Comparison of ENCODE assay signal across 8 mouse cellular contexts in the genomic region with DNA sequence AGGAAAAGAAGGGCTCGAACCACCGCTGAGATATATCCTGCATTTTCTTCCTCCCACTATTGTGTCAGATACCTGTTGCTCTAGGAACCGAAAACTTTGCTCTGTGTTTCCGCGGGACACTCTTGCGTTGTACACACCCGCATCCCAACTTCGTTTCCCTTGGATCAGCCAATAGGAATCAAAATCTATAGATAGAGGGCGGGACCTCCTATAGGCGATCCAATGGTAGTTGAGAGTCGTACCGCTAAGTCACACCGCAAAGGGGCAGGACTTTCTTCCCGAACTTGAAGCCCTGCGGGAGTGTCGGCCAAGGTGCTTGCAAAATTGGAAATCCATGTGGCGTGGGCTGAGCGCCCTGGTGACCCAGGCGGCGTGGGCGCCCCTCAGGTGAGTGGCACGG. TPM values are rescaled to one million over a fixed set of nuclear protein-coding genes. Genes with fewer than 3 reads are reported as not detected.
DNase-seq lines count a peak whose midpoint lies in the region; ATAC-seq lines count a peak whose summit lies in the region.

No protein-coding gene starts in this region.

- peak overlapping the region; percentile 79 for H3K4me3 ChIP-seq in heart, embryonic 13.5 days
- peak overlapping the region; percentile 85 for H3K4me3 ChIP-seq in liver, embryonic 12.5 days
- H3K4me3 ChIP-seq in stomach, embryonic 15.5 days (replicated peaks): peak overlapping the region; percentile 83

- under 1% methylated on average over 22 of the region's 22 CpGs for WGBS in heart, embryonic 13.5 days
- under 1% methylated on average over 22 of the region's 22 CpGs for WGBS in liver, embryonic 12.5 days (ENCODE audit: insufficient replicate concordance)
- WGBS in stomach, embryonic 15.5 days: 0% methylated on average over 22 of the region's 22 CpGs

- H3K27me3 ChIP-seq in heart, embryonic 13.5 days (replicated peaks): no peaks in the 10 kb centered on the region
- peaks cover 7% of the 10 kb centered on the region; the same call in 1 of the 2 replicates for H3K27me3 ChIP-seq in liver, embryonic 12.5 days (replicated peaks)
- no peaks in the 10 kb centered on the region for H3K27me3 ChIP-seq in stomach, embryonic 15.5 days (replicated peaks)

- H3K9me3 ChIP-seq in heart, embryonic 13.5 days: no peaks in the 10 kb centered on the region
- H3K9me3 ChIP-seq in liver, embryonic 12.5 days (replicated peaks): no peaks in the 10 kb centered on the region
- H3K9me3 ChIP-seq in stomach, embryonic 15.5 days: no peaks in the 10 kb centered on the region

- peak; percentile 94 for DNase-seq in CD4-positive helper T cell, adult 2 months (ENCODE audit: low read depth, low spot score)
- DNase-seq in brain, embryonic 18.5 days (ENCODE audit: low read depth, low spot score): peak; percentile 86
- peak; percentile 89 for DNase-seq in kidney, postnatal 10 days
- peak; percentile 87 to 89 for DNase-seq in natural killer cell, adult 2 months (ENCODE audit: low spot score in 2 of 2)

- peak overlapping the region; percentile 92 for H3K27ac ChIP-seq in heart, embryonic 13.5 days (replicated peaks)
- H3K27ac ChIP-seq in liver, embryonic 12.5 days: peak overlapping the region; percentile 82
- peak overlapping the region; percentile 89 for H3K27ac ChIP-seq in stomach, embryonic 15.5 days

- ATAC-seq in erythroid progenitor cell, adult 5-6 weeks (replicated peaks; ENCODE audit: low FRiP score, poor library complexity, severe bottlenecking): peak; percentile 90
- ATAC-seq in heart, embryonic 13.5 days (ENCODE audit: extremely low read depth, insufficient number of reproducible peaks, low FRiP score, low TSS enrichment): peak; percentile 74
- ATAC-seq in liver, embryonic 12.5 days: peak; percentile 85
- ATAC-seq in stomach, embryonic 15.5 days (ENCODE audit: insufficient read depth, low FRiP score, low read depth): peak; percentile 90

- H3K9ac ChIP-seq in heart, embryonic 13.5 days: peak overlapping the region; percentile 91
- peak overlapping the region; percentile 84 for H3K9ac ChIP-seq in liver, embryonic 12.5 days
- peak overlapping the region; percentile 75 for H3K9ac ChIP-seq in stomach, embryonic 15.5 days

- H3K36me3 ChIP-seq in heart, embryonic 13.5 days: peaks cover 37% of the 10 kb centered on the region
- peaks cover 37% of the 10 kb centered on the region for H3K36me3 ChIP-seq in liver, embryonic 12.5 days
- H3K36me3 ChIP-seq in stomach, embryonic 15.5 days: peaks cover 21% of the 10 kb centered on the region

- peak overlapping the region; percentile 99 for H3K4me2 ChIP-seq in heart, embryonic 13.5 days
- H3K4me2 ChIP-seq in liver, embryonic 12.5 days: peak overlapping the region; percentile 100
- H3K4me2 ChIP-seq in stomach, embryonic 15.5 days: peak overlapping the region; percentile 99

- peaks cover 25% of the 10 kb centered on the region for H3K4me1 ChIP-seq in heart, embryonic 13.5 days
- peaks cover 48% of the 10 kb centered on the region for H3K4me1 ChIP-seq in liver, embryonic 12.5 days
- H3K4me1 ChIP-seq in stomach, embryonic 15.5 days: peaks cover 30% of the 10 kb centered on the region

RNA-seq across cellular contexts. Expression of a gene that starts 0.6 kb away (rescaled TPM):
- 2.1 and 4.0 TPM in 2 replicates for total RNA-seq in erythroid progenitor cell, adult 5-6 weeks (2015; ENCODE audit: low replicate concordance)
- 0.83 and 4.0 TPM in 2 replicates for total RNA-seq in erythroid progenitor cell, adult 5-6 weeks (2017; ENCODE audit: low replicate concordance)
- 11.6 and 12.6 TPM in 2 replicates for polyA plus RNA-seq in heart, embryonic 13.5 days (2015; fragmentation: Nextera tagmentation; extraction: Ambion mirVana)
- 9.3 and 9.6 TPM in 2 replicates for polyA plus RNA-seq in liver, embryonic 12.5 days (2016; fragmentation: Nextera tagmentation; extraction: Ambion mirVana)
- 14.6 and 16.1 TPM in 2 replicates for polyA plus RNA-seq in stomach, embryonic 15.5 days (2015; fragmentation: Nextera tagmentation; extraction: Ambion mirVana)

RNA-seq across cellular contexts. Expression of a gene that starts 2.7 kb away (rescaled TPM):
- total RNA-seq in erythroid progenitor cell, adult 5-6 weeks (2015; ENCODE audit: low replicate concordance): not detected in 2 replicates
- total RNA-seq in erythroid progenitor cell, adult 5-6 weeks (2017; ENCODE audit: low replicate concordance): 0.13 TPM in 1 of 2 replicates, not detected in the other
- polyA plus RNA-seq in heart, embryonic 13.5 days (2015; fragmentation: Nextera tagmentation; extraction: Ambion mirVana): 0.63 and 0.78 TPM in 2 replicates
- 1.2 TPM in 2 replicates for polyA plus RNA-seq in liver, embryonic 12.5 days (2016; fragmentation: Nextera tagmentation; extraction: Ambion mirVana)
- polyA plus RNA-seq in stomach, embryonic 15.5 days (2015; fragmentation: Nextera tagmentation; extraction: Ambion mirVana): 1.5 and 1.8 TPM in 2 replicates

RNA-seq across cellular contexts. Expression of a gene that starts 19.5 kb away (rescaled TPM):
- 23.9 and 35.7 TPM in 2 replicates for total RNA-seq in erythroid progenitor cell, adult 5-6 weeks (2015; ENCODE audit: low replicate concordance)
- total RNA-seq in erythroid progenitor cell, adult 5-6 weeks (2017; ENCODE audit: low replicate concordance): 17.8 and 18.1 TPM in 2 replicates
- 75.6 and 87.1 TPM in 2 replicates for polyA plus RNA-seq in heart, embryonic 13.5 days (2015; fragmentation: Nextera tagmentation; extraction: Ambion mirVana)
- polyA plus RNA-seq in liver, embryonic 12.5 days (2016; fragmentation: Nextera tagmentation; extraction: Ambion mirVana): 60.6 and 63.1 TPM in 2 replicates
- 90.2 and 92.4 TPM in 2 replicates for polyA plus RNA-seq in stomach, embryonic 15.5 days (2015; fragmentation: Nextera tagmentation; extraction: Ambion mirVana)

RNA-seq across cellular contexts. Expression of a gene that starts 23.1 kb away (rescaled TPM):
- total RNA-seq in erythroid progenitor cell, adult 5-6 weeks (2015; ENCODE audit: low replicate concordance): not detected in 2 replicates
- not detected in 2 replicates for total RNA-seq in erythroid progenitor cell, adult 5-6 weeks (2017; ENCODE audit: low replicate concordance)
- 133 and 135 TPM in 2 replicates for polyA plus RNA-seq in heart, embryonic 13.5 days (2015; fragmentation: Nextera tagmentation; extraction: Ambion mirVana)
- 44.8 and 46.7 TPM in 2 replicates for polyA plus RNA-seq in liver, embryonic 12.5 days (2016; fragmentation: Nextera tagmentation; extraction: Ambion mirVana)
- polyA plus RNA-seq in stomach, embryonic 15.5 days (2015; fragmentation: Nextera tagmentation; extraction: Ambion mirVana): 84.8 and 90.0 TPM in 2 replicates

RNA-seq across cellular contexts. Expression of a gene that starts 23.7 kb away (rescaled TPM):
- 23.1 and 38.2 TPM in 2 replicates for total RNA-seq in erythroid progenitor cell, adult 5-6 weeks (2015; ENCODE audit: low replicate concordance)
- total RNA-seq in erythroid progenitor cell, adult 5-6 weeks (2017; ENCODE audit: low replicate concordance): 14.1 and 17.5 TPM in 2 replicates
- 165 and 186 TPM in 2 replicates for polyA plus RNA-seq in heart, embryonic 13.5 days (2015; fragmentation: Nextera tagmentation; extraction: Ambion mirVana)
- 168 and 173 TPM in 2 replicates for polyA plus RNA-seq in liver, embryonic 12.5 days (2016; fragmentation: Nextera tagmentation; extraction: Ambion mirVana)
- polyA plus RNA-seq in stomach, embryonic 15.5 days (2015; fragmentation: Nextera tagmentation; extraction: Ambion mirVana): 154 and 164 TPM in 2 replicates

Comparison
In these comparisons a context has a peak if more than half of its experiments do, and no peak if none do; other contexts are left out.
1. Peak in every context shown above with its lines: DNase-seq, ATAC-seq, H3K4me3 ChIP-seq and H3K27ac ChIP-seq.